Mouse (Mus musculus) spleen, adult 12 weeks (tissue): ENCODE measurements at regions not wholly inside any gene's neighbourhood (a gene's known extent, or its start where the extent isn't known, plus 50 kb on each side); places are given as distances from the start of the nearest gene placed in this dataset.

Experiments used
- DNase-seq: peaks from one replicate; pipeline ENCODE4 v3.0.0; 2022; ENCODE audit warnings: low spot score

DNA sequence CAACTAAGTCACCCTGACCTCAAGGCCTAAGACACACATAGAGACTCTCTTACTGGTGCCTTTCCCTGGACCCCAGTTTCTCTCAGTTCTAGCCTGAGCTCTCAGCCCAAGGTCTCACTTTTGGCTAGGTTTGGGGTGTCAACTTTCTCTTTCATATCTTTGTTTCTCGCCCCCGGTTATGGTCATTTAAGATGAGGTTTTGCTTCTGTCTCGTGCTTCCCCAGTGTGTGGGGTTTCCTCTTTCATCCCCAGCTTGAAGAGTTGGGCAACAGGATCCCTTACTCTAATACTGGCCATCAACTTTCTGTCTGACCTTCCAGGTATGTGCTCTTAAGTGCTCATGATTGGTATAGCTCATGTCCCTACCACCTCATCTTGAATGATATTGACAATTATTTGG, 67.5 kb downstream of the Lmo4 start:
- DNase-seq, result no peak

DNA sequence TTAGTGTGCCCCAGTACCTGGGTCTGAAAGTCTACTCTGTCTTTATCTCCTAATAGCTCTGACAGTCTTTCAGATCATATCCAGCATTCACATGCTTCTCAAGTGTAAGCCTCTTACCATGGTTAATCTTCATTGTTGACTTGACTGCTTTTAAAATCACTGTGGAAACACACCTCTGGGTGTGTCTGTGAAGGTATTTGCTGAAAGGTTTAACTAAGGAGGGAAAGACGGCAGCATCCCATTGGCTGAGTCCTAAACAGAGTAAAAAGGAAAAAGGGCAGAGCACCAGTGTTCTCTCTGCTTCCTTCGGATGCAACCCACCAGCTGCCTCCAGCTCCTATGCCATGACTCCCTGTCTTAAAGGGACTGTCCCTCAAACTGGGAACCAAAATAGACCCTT, 68.6 kb downstream of the Lmo4 start:
- no peak for DNase-seq

DNA sequence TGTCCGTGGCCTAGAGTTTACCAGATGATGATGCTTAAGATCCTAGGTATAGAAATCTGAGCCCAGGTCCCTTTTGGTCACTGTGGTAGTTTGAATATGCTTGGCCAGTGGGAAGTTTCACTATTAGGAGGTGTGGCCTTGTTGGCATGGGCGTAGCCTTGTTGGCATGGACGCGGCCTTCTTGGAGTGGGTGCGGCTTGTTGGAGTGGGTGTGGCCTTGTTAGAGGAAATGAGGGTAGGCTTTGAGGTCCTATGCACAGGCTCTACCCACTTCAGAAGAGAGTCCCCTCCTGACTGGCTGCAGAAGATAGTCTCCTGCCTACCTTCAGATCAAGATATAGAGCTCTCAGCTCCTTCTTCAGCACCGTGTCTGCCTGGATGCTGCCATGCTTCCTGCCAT, 69.4 kb downstream of the Lmo4 start:
- DNase-seq, result no peak

DNA sequence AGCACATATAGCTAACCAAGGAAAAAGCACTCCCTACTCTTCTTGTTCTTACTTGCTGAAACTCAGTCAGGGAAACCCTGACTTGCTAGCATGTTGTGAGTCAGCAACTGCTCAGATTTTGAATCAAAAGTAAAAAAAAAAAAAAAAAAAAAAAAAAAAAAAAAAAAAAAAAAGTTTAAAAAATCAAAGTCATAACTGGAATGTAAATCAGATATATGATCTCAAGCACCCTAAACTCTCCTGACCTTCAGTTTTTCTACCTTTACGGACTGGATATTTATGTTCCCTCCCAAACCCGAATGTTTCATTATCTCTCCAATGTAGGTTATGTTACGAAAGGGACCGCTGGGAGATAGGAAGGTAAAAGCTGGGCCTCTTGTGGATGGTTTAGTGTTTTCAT, 77.0 kb downstream of the Lmo4 start:
- no peak for DNase-seq

DNA sequence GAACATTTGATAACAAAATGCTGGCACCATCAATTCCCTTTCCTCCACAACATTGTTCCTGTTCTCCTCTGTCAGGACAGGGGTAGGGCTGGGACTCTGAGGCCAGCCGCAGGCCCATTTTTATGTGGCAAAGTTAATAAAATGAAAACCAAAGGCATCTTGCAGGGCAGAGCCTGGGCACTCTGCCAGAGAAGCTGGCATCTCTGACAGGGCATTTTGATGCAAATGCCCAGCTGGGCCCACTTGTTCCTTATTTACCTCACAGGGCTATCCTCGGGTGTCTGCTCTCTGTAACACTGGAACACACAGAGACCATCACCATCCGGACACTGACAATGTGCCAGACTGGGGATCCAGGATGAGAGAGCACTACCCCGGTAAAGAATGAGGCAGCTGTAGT, 80.7 kb downstream of the Lmo4 start:
- no peak for DNase-seq

DNA sequence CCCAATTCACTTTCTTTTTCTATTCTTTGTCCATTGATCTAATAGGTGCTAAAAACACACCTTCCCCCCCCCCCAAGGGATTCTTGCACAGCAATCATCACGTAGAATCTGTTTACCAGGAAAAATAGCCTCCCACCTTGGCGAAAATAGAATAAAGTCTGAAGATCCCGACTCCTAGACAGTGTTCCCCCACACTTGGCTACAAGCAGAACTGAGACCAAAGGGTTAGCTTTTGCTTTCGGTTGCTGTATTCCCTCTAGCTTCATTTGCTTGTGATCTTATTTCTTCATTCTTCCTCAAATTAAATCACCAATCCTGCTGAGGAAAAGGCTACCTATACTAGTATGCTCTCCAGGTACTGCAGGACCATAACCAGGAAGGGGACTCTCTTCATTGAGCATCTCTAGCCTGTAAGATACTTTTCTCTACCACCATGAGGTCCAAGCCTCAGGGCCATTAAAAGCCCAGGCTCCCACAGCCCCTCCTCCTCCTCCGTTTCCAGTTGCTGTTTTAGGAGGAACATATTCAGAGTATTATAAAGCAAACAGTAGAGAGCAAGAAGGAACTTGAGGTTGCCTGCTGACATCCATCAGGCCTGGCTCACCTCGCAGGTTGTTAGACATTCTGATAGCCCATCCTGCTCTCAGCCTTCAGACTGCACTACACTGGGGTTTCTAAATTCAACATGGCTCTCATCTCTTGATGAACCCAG, 81.5 kb downstream of the Lmo4 start:
- no peak for DNase-seq

DNA sequence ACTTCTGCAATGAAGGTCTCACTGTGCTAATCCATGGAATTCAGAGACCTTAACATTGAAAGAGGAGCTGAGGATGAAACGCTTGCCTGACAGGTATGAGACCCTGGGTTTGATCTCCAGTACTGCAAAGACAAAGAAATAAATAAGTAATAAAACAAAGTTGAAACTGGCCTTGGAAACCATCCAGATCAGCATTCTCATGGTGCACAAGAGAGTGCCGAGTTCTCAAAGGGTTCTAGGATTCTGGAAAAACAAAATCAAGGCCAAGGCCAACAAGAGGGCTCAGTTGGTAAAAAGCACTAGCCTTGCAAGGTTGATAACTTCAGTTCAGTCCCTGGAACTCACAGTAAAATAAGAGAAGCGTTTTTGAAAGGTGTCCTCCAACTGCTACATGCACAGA, 85.9 kb downstream of the Lmo4 start:
- DNase-seq, result no peak

DNA sequence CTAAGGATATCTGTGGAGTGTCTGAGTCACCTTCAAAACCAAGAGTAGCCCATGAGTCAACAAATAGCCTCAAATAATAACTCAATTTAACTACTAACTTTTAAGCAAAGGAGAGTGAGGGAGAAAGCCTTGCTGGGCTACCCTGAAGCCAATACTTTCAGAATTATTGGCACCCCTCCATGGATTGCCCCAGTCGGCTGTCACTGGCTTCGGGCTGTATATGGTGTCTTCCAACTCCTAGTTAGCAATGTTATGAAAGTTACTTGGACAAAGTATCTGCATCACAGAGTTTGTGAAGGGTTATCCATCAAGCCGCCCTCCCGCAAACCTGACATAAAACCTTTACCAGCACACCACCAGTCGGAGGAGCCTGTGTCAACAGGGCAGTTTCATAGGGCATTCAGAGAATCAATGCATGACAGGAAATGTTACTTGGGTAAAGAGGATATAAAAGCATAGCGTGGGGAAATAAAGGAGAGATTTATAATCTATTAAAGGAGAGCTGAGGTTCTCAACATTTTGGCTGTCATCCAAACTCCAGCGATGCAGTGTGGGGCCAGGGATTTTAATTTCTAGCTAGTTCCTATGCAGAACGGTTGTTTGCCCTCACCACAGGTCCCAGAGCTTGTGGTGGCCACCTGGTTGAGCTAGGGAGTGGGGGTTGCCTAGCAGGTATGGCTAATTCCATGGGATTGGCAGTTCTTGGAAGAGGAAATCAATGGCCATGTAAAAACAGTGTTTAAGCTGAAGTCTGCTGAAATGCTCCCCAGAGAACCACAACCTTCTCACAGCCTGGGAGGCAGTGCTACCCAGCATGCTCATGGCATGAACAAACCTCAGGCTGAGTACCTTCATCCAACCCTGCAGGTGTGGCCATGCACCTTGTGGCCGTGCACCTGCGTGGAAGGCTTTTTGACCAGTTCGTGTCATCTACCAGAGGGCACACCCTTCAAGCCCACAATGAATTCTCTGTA, 91.1 kb downstream of the Lmo4 start:
- DNase-seq, result no peak

DNA sequence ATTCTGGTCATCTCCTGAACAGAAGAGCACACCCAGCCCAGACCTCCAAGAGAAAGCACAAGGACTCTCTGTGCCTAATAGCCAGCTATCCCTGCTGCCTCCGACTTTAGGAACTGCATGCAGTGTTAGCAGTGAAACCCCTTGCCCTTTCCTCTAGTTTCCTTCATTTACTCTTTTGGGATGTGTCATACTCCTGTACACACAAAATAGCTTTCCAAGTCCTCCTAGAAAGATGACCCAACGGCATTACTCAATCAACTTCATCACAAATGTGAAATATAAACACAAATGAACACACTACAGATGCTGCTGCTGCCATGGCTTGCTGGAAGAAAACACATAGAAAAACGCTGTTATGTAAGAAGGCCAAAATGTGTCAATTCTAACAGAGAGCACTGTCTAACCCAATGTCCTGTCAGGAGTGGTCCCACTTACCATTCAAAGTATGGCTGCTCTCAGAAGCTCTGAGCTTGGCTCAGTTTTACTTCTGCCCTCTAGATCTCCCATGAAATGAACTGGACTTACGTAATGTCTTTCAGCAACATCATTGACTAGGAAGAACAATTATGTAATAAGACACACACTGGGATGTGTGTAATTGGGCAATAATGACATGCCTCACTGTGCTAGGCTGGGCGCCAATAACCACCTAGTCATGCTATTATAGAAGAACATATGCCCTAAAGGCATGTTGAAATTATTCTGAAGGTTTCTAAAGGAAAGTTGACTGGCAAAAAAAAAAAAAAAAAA, 94.5 kb downstream of the Lmo4 start:
- DNase-seq, result no peak

DNA sequence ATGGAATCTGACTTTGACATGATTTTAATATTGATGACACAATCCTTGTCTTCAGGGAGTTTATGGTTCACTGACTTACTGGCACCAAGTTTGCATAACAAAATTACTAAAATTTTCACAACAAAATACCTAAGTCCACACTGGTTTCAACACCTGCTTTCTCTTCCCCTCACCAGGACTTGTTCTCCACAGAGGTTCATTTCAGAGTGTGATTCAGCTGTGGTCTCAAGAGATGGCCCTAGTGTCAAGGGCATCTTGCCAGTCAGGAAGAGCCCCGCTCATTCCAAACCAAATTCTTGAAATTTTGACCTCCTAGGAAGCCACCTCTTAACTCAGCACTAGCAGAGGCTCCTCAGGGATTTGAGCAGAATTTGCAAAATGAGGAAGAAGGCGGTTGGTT, 95.3 kb downstream of the Lmo4 start:
- DNase-seq, result no peak

DNA sequence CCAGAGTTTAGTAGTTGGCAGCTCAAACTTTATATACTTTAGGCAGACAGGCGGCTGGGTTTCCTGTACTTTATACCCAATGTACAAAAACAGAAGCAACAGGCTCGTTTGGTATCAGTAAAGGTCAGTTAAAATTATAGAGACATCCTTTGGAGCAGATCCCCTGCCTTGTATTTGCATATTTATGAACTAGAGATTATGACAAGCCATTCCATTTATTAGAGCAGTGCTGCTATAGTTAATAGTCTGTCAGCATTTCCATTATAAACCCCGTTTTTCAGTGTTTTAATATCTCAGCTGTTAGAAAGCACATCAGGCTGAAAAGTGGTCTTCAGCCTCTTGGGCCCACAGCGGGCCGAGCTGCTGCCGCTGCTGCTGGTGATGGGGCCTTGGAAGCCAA, 96.7 kb downstream of the Lmo4 start:
- DNase-seq, result no peak

DNA sequence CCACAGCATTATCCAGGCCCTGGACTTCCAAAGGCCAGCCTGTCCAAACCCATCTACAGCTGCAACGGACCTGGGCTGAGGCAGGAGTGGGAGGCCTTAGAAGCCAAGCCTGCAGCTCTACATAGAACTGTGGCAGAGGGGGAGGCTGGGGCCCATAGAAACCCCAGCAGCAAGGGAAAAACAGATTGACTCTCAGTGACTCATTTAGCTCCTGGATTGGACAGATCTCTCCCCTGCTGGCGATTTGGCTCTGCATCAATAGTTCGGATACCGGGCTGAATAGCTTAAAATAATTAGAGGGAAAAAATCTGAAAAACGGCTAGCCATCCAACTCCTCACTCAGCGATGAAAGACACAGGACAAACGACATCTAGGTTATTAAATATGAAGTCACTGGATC, 97.4 kb downstream of the Lmo4 start:
- DNase-seq, result no peak

DNA sequence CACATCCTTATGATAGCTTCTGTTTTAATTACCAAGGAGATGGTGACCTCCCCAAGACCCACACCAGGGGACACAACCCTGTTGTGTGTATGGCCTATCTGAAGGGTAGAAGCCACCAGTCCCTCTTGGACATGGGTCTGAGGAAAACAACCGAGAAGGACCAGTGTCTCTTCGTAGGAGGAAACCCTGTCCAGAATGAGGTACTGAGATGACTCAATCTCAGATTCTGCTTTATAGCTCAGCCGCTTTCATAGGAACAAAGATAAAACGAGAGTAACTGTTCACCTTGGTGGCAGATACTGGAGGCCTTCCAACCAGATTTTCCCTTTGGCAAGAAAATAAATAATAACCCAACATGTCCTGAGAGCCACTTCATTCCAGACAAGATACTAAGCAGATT, 100.7 kb downstream of the Lmo4 start:
- DNase-seq, result no peak

DNA sequence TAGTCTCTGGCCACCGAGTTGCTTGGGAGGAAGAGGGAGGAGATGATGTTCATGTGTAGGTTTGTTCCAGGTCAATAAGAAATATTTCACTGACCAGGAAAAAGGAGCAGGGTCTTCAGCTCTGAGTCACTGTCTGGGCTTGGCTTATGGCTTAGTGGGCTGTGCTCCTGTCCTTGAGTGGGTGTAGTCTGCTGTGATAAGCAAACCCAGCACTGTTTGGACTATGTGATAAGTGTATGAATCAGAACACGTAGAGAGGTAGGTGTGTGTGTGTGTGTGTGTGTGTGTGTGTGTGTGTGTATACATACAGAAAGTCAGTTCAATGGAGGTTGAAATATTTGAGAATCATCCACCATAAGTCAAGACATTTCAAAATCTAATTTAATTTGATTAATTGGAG, 105.6 kb downstream of the Lmo4 start:
- no peak for DNase-seq

DNA sequence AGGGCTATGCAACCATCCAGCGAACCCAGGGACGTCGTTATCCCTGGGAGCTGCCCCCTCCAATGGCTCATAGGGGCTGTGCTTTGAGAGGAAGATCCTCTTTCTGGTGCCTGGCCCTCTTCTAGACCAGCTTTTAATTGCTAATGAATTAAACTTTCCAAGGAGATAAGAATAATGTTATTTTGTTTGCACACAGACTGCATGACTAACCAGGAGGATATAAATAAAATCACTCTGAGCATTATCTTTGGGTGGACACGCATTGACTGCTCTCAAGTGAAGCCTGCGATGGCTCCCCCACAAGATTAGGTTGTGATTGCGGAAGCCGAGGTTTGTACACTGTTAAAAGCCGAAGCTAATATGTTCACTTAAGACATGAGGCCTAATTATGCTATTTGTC, 106.3 kb downstream of the Lmo4 start:
- DNase-seq, result no peak

DNA sequence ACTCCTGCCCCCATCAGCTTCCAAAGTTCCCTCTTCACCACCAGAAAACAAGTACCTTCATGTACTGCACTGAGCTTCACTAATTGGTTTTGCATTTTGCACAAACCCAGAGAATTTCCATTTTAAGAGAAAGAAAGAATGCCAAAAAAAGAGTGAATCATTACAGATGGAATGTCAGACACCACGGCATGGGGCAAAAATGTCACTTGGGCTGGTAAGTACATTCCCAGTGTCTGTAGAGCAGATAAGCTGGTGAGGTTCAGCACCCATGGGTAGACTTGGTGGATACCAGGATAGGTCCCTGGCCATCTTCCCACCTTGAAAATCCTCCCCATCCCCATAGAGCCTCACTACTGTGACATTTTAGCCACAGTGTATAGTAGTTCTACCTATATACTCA, 113.8 kb downstream of the Lmo4 start:
- DNase-seq, result no peak

DNA sequence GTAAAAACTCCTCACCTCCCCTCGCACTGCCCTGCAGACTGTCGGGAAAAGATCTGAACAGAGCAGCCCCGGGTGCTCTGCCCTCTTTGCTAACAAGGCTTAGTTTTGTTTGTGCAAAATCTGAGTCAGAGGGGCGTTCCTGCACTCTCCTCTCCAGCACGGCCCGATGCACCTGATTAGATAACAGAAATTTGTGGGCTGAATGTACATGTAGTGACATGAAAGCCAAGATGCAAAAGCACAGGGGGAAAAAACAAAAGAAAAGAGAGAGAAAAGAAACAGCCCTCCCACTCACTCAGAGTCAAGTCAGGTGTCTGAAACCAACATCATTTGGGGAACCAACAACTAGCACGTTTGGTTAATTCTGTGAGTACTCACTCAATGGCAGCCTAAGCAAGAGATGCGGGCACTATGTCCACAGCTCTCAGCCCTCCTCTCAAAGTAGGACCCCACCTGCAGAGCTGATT, 115.2 kb downstream of the Lmo4 start:
- no peak for DNase-seq

DNA sequence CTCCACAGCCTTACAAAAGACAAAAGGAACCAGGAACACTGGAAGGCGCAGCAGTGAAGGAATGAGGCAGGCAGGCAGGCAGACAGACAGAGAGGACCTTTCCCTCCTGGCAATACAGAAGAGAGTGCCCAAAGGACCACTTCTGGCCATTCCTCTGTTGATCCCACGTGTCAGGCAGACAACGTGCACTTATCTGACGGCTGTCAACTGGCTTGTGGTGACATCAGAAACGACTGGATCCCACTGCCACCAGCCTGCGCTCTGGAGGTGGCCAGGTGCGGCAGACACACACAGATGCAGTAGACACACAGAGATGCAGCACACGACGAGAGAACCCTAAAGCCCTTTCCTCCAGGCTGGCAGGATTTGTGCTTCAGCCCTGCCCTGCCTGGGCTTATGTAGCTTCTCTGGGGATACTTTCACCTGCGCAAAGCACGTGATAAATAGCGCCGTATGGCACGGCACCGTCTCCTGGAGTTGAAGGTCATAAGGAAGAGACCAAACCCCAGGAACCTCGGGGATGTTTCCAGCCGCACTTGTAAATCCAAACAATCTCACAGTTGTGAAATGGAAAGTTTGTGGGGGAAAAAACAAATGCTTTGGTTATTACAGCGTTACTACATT, 116.6 kb downstream of the Lmo4 start:
- no peak for DNase-seq

DNA sequence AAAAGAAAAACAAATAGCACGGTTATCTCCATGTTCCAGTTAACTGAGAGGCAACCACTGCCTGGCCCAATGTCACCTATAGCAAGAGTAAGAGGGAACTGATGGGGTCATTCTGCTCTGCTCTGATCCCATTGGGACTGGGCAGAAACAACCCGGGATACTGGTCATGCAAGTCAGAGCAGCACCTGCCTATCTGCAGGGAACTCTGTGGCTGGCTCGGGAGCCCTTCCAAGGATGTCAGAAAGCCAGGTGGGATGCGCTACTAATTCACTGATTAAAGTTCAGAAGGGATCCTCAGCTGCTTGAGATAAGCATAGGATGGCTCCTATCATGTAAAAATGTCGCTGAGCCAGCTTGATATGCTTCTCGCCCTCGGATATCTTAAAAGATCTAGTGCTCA, 117.2 kb downstream of the Lmo4 start:
- no peak for DNase-seq

DNA sequence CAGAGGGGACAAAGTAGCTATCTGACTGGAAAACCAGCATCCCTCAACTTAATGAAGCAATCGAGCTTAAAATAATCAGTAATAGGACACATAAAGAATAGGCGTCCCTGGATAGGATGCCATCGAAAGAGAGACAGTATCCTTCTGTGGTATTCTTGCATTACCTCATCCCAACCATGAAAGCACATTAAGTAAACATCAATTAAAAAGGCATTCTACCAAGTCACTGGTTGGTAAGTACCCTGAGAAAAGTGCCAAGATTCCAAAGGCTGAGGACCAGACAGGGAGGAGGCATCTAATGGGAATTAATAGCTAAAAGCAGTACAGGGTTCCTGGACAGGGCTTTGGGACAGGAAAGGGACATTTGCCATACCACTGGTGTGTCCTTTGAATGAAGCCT, 118.8 kb downstream of the Lmo4 start:
- no peak for DNase-seq

DNA sequence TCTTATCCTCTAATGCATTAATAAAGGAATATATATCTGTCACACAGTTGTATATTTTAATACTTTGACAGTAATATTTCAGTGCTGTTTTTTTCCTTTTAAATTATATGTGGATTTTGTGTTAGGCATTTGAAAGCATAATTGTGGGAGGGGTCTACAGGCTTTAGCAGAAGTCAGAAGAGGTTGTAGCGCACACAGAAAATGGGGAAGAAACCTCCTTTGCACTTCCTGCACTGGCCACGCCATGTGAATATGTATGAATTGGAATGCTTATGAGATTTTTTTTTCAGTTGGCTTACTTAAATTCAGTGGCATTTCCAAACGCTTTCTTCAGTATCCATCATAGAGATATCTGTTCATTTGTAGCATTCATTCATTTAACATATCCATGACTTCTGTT, 125.1 kb downstream of the Lmo4 start:
- DNase-seq, result no peak

DNA sequence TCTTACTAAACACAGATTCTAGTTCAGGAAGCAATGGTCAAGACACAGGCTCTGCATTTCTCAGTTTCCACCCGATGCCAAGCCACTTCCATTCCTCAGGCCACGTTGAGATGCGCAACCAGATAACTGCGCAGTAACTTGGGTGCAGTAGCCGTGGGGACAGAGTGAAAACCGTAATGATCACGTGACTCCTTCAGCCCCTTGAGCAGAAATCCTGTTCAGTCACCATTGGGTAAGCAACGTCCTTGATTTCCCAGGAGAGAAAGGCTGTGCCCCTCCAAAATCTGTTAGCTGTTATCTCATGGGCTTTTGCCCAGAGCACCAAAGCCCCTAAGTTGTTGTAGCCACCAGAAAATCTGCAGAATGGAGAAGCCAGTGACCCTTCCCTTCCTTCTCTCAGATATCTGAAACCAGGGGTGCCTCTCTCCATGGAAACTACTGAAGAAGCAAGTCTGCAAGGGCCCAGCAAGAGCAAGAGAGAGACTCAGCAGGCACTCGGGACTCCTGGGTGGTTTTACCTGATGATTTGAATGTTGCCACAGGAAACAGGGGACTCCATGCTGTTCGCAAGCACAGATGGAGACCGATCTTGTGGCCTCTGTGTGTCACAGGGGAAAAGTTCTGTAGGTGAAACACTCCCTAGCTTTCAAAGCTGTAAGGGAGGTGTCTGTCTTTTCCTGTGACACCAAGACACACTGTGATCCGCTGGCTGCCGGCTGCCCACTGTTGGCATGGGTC, 126.7 kb downstream of the Lmo4 start:
- no peak for DNase-seq
